Comparison of ENCODE assay signal across 8 mouse cellular contexts in the genomic region with DNA sequence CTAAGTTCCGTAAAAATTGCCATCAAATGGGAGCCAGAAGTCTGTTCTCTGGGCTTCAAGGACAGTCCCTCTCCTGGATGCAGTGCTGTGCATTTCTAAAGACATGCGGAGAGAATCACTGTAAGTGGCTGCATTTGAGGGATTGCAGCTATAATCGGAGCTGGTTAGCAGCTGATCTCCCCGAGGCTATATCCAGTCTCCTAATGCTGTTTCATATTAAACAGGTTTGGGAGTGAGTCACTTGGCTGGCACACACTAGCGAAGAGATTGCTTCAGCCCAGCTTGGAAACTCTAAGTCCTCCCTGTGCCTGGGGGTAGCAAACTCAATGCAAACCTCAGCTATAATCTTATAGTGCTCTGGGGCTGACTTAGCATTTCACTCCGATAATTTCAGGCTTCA. TPM values are rescaled to one million over a fixed set of nuclear protein-coding genes. Genes with fewer than 3 reads are reported as not detected.
DNase-seq lines count a peak whose midpoint lies in the region; ATAC-seq and TF ChIP-seq lines count a peak whose summit lies in the region.

No protein-coding gene starts in this region.

- H3K27me3 ChIP-seq in stomach, embryonic 15.5 days (replicated peaks), result no peaks in the 10 kb centered on the region
- no peaks in the 10 kb centered on the region for H3K27me3 ChIP-seq in thymus, adult 2 months (ENCODE audit: control insufficient read depth, insufficient read depth, low read length)

- no peak overlapping the region for H3K9ac ChIP-seq in stomach, embryonic 15.5 days

- no peaks in the 10 kb centered on the region for H3K9me3 ChIP-seq in stomach, embryonic 15.5 days

- H3K4me2 ChIP-seq in stomach, embryonic 15.5 days, result no peak overlapping the region

- no peak for TF ChIP-seq CTCF in thymus, adult 2 months (IDR thresholded peaks at IDR 0.05; ENCODE audit: borderline replicate concordance, control insufficient read depth, extremely low read depth, insufficient read depth, low read length, poor library complexity)

- no peaks in the 10 kb centered on the region for H3K4me1 ChIP-seq in stomach, embryonic 15.5 days
- no peaks in the 10 kb centered on the region for H3K4me1 ChIP-seq in thymus, adult 2 months (replicated peaks; ENCODE audit: control insufficient read depth, insufficient read depth, low read length)

- peak overlapping the region; percentile 31; the same call in 1 of the 2 replicates for H3K27ac ChIP-seq in stomach, embryonic 15.5 days
- H3K27ac ChIP-seq in thymus, adult 2 months (ENCODE audit: control insufficient read depth, insufficient read depth, low read length), result no peak overlapping the region

- TF ChIP-seq POLR2A in thymus, adult 2 months (IDR thresholded peaks at IDR 0.05; ENCODE audit: control insufficient read depth, extremely low read depth, insufficient read depth, low read length, poor library complexity), result no peak

- 62% methylated on average over 6 of the region's 6 CpGs for WGBS in stomach, embryonic 15.5 days
- WGBS in thymus, adult 2 months, result 76% methylated on average over 6 of the region's 6 CpGs

- peak; percentile 37 for DNase-seq in retina, adult 2 months (ENCODE audit: low read depth, low spot score)
- no peak for DNase-seq in retina, embryonic 14.5 days (ENCODE audit: low spot score)
- DNase-seq in fibroblast of lung, adult 2 months (ENCODE audit: low read depth), result peak; percentile 59
- peak; percentile 52 for DNase-seq in layer of hippocampus, adult 9-11 months
- DNase-seq in thymus, adult 2 months, result no peak
- no peak for DNase-seq in lung, postnatal 4 days
- no peak for DNase-seq in cerebellum, postnatal 25 days

- ATAC-seq in stomach, embryonic 15.5 days (ENCODE audit: insufficient read depth, low FRiP score, low read depth), result no peak

- no peaks in the 10 kb centered on the region for H3K36me3 ChIP-seq in stomach, embryonic 15.5 days
- H3K36me3 ChIP-seq in thymus, adult 2 months (ENCODE audit: control insufficient read depth, insufficient read depth, low read length), result no peaks in the 10 kb centered on the region

- no peak overlapping the region for H3K4me3 ChIP-seq in stomach, embryonic 15.5 days (replicated peaks)
- no peak overlapping the region for H3K4me3 ChIP-seq in thymus, adult 2 months (ENCODE audit: control insufficient read depth, insufficient read depth, low read length)

RNA-seq across cellular contexts. Expression of a gene that starts 14.0 kb away (rescaled TPM):
- 11.5 and 12.5 TPM in 2 replicates for polyA plus RNA-seq in stomach, embryonic 15.5 days (2015; fragmentation: Nextera tagmentation; extraction: Ambion mirVana)
- polyA plus RNA-seq in thymus, adult 2 months (2012; rRNA removed), result 1.0 and 2.7 TPM in 2 replicates

Comparison
In these comparisons a context has a peak if more than half of its experiments do, and no peak if none do; other contexts are left out.
1. DNase-seq: peak in retina, adult 2 months (single experiment), fibroblast of lung, adult 2 months (single experiment) and layer of hippocampus, adult 9-11 months (single experiment); none in retina, embryonic 14.5 days (single experiment), thymus, adult 2 months (single experiment), lung, postnatal 4 days (0 of 2) and cerebellum, postnatal 25 days (0 of 2).